Mouse (Mus musculus) cerebral cortex, adult 2 months (tissue): ENCODE results near the gene Hopx.

Source experiments
- WGBS: fragments of 180-500 bp; shearing (Covaris S2); methylation state at CpG from one replicate; pipeline ENCODE4 v1.1.7; 2018; 5-methylcytosine and 5-hydroxymethylcytosine counted together

The Hopx gene

DNA sequence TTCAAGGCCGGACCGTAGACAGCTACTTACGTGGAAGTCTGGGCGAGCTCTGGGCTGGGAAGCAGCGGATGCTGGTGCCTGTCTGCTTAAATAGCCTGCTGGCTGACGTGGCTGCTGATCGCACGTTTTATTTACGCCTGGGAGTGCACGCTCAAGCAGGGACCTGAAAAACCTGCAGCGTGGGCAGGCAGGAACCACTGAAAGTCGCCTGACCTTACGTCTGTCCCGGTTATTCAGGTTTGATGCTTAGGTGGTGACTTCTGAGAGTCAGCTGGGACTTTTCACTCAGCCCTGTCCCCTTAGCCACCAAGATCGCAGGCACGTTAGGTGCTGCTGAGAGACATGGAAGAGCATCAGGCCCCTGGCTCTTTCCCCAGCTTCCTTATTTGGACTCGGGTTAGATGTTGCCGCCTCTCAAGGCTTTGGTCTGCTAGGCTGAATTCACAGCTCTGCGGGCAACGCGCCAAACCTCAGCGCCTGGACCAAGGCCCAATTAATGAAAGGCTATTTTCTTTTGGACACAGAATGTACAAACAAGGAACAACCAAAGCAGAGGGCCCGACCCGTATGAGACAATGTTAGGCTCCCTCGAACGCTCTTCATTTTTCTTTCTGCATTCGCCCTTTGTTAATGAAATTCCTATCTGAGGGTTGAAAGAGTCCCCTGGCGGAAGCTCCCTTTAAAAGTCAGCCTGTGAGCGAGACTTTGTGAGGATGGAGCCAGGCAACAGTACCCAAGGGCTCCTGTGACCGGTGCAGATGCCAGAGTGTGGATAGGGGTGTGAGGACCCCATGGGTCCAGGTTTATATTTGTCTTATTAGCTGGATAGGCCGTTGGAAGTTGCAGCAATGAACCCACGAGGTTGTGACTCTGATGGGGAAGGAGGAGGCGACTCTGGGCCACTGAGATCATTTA, at the start of gene Hopx:
TSS of gene Hopx (minus strand) at position 305 of the 915 bp plus-strand sequence.
- 38% methylated on average over 33 of the region's 33 CpGs for WGBS

DNA sequence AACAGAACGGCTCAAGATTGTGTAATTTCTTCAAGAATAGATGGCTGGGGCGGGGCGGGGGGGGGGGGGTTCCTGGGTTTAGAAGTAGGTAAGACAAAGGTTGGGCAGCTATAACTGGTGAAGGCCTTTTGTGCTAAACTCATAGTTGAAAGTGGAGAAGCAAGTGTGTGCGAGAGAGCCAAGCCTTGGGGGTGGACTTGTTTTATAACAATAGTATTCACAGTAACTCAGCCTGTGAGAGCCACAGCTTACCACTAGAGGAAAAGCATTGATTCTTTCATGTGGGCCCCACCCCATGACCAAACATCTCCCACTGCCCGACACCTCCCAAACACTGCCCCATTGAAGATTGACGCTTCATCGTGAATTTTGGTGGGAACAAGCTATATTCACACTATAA, 48.7 kb upstream of the Hopx start:
- 80% methylated on average over 7 of the region's 7 CpGs for WGBS

DNA sequence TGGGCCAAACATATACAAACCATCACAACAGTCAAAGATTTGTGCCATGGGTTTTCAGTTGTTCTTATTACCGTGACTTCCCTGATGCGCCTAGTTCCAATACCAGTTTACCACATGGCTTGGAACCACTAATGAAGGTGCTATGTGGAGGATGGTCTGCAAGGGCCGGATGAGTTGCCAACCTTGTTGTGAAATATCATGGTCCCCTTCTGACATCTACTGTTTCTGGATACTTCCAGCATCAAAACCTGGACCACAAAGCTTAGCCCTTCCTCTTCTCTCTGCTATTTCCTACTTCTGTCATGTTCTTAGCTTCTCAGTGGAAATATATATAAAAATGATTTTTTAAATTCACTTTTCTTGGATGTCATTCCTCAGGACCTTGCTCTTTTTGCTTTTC, 47.6 kb upstream of the Hopx start:
- WGBS, result 94% methylated on average over 3 of the region's 3 CpGs

DNA sequence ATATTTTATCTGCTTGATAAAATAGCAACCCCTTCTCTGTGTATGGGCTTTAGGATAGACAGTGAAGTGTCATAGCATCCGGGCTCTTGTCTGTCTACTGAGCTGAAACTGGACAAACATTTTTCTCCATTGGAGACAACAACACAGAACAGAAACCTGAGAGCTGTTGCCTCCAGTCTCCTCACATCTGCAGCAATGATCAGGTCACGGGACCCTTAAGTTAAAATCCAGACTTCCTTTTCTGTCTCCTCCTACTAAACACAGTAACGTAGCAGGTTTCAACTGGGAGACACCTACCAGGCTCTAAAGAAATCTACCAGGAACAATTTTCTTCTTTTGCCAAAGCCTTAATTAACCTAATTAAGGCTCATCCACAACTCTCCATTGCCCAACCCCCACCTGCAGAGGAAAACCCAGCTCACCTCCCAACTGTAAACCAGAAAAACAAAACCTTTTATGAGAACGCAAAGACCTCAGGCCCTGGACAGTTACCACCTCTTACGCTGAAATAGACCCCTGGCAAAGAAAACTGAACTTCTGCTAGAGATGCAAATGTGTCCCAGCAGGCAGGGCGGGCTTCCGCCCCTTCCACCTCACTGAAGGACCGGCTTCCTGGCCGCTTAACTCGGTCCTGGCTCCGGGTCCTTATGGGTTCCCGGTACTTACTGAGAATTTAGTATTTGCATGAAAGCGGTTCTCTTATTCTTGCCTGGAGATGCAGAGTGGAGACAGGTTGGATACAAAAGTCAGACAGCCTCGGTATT, 43.0 kb upstream of the Hopx start:
- 59% methylated on average over 14 of the region's 14 CpGs for WGBS

DNA sequence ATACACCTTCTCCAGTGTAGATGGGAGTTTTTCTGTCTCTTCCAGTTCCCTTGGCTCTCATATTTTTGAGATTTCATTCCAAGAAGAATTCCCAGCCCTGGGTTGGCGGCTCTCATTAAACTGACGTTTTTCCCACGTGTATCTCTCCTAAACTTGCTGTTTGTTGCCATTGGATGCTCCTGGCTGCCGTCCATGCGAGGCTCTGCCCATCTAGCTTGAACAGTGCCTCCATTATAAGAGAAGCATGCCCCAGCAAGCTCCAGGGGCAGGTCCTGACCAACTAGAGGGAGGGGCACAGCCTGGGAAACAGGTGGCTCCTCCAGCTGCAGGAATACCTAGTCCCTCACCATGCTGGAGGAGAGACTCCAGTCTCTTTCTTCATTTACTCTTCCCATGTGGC, 42.0 kb upstream of the Hopx start:
- WGBS, result 42% methylated on average over 5 of the region's 5 CpGs

DNA sequence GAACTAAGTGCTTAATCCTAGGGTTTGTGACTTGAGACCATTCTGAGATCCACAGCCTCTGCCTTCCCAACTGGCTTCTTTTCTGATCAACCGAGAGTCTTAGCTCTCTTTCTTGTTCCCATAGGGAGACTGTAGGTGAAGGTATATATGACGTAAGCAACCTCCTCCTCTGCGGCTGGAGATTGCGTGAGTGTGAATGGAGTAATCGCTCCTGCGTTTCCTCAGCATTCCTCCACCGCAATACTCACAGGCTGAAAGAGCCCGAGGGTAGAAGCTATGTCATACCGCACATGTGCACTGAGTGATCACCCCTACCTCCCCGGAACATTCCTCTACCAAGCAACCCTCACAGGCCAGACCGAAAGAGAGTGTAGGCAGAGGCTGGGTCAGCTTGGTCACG, 40.6 kb upstream of the Hopx start:
- 95% methylated on average over 12 of the region's 12 CpGs for WGBS

DNA sequence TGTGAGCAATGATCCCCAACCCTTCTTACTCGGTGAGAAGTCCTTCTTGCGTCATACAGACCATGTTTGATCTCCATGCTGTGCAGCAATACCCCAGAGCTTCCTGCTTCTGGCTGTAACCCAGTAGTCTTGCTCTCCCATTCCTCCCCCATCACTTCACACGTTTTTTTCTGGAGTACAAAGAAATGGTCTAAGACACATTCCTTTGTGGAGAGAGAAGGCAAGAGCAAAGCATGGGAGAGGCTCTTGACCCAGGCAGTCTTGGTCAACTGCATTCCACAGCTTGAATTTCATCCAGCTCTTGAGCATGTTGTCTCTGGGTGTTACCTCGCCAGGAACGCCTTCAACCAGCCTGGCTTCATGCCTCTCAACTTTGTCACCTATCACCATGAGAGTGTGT, 39.9 kb upstream of the Hopx start:
- WGBS, result 69% methylated on average over 5 of the region's 5 CpGs

DNA sequence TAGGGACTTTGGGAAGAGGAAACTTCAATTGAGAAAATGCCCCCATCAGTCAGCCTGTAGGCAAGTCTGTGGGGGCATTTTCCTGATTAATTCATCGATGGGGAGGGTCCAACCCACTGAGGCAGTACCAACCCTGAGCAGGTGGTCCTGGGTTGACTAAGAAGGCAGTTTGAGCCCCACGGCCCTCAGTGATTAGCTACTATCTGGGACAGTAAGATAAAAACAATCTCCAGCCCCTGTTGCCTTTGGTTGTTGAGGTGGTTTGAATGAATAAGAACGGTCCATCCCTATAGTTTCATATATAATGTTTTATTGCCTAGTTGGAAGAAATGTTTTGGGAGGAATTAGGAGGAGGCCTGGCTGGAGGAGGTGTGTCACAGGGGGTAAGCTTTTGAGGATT, 36.8 kb upstream of the Hopx start:
- 88% methylated on average over 3 of the region's 3 CpGs for WGBS

DNA sequence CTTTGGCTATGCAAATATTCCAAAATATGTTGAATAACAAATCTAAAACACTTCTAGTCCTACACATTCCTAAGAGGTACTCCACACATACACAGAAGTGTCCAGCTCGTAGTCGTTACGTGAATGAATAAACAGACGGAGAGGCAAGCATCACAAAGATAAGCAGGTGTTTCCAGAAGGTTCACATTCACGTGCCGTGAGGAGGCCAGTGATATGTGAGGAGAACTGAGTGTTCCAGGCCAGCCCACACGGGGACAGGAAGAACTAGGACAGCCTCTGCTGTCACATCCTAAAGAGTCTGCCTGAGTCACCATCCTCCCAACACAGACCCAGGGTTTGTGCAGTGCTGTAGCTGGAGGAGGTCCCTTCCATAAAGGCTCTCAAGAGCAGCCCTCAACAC, 36.2 kb upstream of the Hopx start:
- WGBS, result 58% methylated on average over 7 of the region's 7 CpGs

DNA sequence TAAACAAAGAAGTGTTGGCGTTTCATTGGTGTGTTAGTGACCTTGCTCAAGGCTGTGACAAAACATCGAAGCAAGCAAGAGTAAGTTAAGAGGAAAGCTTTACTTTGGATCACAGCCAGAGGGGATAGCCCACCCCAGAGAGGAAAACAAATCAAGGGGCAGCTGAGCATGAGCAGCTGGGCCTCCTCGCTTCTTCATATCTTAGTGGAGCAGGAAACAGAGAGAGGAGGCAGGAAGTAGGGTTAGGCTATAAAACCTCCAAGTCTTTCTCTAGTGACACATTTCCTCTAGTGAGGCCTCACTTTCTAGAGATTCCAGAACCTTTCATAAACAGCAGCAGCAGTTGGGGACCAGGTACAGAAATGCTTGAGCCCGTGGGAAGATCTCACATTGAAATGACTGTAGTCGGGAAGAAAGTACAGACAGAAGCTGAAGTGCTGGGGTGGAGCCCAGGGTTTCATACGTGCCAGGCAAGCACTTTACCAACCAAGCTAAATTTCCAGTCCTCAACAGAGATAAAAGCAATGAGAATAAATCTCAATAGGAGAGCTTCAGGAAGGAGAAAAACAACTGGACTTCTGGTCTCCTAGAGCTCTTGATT, 33.2 kb upstream of the Hopx start:
- 58% methylated on average over 6 of the region's 6 CpGs for WGBS

DNA sequence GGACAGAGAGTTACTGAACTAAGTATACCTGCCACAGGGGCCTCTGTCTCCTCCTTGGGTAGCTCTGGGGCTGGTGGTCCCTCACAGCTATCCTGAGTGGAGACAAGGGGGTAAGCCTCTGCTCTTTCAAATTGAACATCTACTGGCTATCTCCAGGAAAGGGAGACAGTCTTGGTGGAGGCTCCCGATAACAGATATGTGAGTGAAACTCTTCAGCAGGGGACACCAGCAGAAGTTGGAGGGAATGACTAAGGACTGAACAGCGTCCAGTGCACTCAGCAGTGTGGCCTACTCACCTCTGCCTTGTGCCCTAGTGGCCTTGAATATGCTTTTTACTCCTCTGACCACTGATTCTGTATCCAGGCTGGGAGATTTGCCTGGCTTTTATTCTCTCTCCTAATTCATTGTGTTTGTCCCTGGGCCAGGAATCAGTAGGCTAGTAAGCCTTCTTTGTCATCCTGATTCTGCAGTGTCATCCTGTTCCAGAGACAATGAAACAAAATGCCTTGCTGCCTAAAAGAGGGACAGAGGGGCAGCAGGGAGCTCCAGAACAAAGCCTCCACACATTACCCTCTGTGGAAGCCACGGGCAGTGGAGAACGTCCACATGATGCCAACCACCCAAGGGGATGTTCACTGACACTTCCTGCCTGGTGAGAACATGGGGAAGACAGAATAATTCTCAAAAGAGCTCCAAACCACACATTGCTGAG, 31.7 kb upstream of the Hopx start:
- 64% methylated on average over 4 of the region's 4 CpGs for whole genome bisulfite sequencing

DNA sequence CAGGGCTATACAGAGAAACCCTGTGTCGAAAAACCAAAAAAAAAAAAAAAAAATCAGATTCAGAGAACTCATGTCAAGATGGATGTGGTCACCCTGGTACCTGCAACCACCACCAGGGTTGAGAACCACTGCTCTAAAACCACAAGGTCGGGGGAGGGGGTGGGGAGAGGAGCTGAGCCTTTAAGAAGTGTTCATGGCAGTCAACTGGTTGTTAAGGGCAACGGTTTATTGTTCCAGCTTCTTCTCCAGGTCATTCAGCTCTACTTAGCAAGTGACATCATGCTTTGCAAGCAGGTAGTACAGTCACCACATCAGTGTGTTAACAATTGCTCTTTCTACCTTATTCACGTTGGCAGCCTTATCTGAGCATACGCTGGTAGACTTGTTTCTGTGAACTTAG, 29.7 kb upstream of the Hopx start:
- 68% methylated on average over 5 of the region's 5 CpGs for WGBS

DNA sequence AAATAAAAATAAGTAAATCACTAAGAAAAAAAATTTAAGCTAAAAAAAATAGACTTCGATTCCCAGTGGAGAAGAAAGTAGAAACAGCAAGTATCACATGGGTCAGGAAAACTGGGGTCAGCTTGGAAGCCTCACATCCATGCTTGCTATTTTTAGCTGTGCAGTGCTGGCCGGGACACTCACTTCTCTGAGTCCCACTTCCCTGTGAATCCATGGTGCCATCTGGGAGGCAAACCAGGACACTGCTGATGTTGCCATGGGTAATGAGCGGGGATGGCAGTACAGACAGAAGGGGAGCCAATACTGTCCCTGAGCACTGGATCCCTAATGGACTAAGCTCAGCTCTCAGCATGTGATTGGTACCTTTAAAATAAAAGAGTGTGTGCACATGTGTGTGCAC, 28.2 kb upstream of the Hopx start:
- 55% methylated on average over 3 of the region's 3 CpGs for WGBS

DNA sequence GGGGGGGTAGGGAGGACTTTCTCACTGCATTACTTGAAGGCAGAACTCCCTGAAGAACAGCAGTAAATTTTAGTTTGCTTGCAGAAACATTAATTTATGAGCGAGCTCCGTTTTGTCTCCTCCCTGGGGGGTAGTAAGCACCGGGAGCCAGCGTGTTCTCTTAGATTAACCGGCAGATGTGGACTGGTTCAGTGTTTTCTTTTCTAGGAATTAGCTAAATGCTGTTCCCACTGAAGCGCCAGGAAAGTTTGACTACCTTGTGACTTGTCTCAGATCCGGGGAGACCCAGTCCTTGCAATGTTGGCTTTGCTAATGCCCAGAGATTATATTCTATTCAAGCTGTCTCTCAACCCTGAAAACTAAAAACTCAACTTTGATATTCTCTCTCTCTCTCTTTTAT, 26.4 kb upstream of the Hopx start:
- WGBS, result 79% methylated on average over 7 of the region's 7 CpGs

DNA sequence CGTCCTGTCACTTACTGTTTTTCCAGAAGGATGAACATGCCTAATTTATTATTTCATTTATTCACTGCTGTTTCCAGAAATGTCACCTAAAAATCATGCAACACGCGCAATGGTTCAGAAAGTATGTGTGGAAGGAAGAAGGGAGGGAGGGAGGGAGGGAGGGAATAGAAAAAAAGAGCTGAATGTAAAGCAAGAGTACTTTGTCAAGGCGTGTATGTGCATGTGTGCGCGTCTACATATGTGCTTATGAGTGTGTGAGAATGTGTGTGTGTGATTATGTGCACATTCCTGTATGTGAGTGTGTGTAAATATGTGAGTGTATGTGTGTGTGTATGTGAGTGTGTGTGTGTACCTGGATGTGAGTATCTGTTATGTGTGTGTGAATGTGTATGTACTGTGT, 25.9 kb upstream of the Hopx start:
- 95% methylated on average over 6 of the region's 6 CpGs for WGBS

DNA sequence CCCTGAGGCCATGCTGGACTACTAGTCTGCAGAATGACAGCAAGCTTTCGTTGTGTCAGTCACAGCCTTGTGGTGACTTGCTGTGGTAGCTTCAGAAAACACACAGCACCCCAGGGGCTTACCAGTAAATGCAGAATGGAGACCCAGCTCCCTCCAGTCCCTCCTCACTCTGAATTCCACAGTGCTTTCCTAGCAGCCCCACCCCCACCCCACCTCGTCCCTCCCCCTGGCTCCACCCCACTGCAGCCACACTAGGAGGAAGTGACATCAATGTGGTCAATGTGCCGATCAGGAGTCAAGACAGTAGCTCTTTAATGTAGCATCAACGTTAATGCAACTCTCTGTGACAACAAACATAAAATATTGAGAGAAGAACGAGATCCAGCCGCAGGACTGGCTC, 25.2 kb upstream of the Hopx start:
- WGBS, result 65% methylated on average over 6 of the region's 6 CpGs

DNA sequence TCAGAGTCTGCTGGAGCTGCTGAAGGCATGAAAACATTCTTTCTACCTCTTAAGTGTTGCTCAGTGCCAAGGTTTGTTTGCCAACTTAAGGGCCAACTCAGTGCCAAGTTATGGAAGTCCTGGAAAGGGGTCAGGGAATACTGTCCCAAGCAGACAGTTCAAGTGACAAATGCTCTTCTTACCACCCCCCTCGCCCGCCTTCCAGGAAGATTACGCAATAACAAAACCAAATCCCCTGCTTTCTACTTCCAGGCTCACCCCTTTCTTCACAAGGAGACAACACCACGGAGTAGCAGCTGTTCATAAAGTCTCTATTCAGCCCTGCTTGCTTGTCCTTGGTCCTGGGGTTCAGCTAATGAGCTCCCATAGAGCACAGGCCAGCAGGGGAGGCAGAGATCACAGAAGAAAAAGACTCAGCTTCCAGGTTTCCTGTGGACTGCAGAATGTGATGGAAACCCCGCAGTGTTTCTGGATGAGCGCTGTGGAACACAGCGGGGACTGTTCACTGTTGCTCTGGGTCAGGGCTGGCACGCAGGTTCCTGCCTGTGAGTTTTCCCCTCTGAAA, 22.9 kb upstream of the Hopx start:
- 56% methylated on average over 8 of the region's 8 CpGs for WGBS

DNA sequence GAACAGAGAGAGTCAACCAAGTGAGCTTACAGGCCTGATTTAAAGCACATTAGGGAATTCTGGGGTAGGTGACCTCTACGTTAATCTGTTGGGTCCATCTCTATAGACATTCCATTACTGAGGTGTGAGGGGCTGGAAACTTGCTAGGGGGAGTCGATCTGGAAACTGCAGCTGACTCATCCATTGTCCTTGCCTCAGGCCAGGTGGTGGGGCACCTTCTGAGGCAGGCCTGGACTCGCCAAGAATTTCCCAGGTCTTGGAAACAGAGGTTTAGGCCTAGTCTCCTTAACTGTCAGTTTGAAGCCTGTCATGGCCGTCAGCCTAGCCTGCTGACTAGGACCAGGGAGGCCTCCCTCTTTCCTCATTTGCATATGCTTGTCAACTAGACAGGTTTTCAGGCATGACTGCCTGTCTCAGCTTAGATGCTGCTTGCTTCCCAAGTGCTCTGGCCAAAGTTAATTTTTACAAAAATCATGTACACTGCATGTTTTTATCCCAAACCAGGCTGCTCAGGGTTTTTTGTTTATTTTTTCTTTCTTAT, 21.8 kb upstream of the Hopx start:
- WGBS, result 86% methylated on average over 4 of the region's 4 CpGs

DNA sequence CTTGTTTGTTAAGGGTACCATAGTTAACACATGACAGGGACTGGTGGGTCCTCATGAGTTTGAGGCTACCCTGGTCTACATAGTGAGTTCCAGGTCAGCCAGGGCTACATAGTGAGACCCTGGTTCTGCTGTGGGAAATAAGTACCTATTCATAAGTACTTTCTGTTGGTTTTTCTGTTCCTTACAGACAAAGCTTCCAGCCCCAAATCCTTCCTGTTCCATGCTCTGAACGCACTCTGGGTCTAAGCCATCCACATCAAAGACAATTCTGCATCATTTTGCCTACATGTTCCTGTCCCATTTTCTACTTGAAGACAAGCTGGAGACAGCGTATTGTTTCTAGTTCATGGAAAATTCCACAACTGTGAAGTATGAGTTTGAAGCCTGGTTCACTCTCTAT, 20.0 kb upstream of the Hopx start:
- 93% methylated on average over 2 of the region's 2 CpGs for WGBS

DNA sequence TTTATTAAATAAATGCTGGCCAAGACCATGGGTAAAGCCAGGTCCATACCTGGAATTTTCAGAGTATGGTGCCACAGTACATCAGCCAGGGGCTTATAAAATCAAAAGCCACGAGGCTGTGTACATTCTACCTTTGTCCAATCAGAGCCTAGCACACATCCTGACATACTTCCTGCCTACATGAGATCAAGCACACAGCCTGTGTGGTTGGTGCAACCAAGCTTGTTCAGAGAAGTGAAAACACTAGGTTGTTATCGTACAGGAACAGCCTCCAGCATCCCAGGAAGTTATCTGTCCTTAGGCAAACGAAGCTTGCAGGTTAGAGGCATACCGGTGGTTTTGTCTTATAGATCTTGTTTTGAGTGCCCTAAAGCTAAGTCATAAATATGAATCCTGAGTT, 19.5 kb upstream of the Hopx start:
- 80% methylated on average over 4 of the region's 4 CpGs for WGBS

DNA sequence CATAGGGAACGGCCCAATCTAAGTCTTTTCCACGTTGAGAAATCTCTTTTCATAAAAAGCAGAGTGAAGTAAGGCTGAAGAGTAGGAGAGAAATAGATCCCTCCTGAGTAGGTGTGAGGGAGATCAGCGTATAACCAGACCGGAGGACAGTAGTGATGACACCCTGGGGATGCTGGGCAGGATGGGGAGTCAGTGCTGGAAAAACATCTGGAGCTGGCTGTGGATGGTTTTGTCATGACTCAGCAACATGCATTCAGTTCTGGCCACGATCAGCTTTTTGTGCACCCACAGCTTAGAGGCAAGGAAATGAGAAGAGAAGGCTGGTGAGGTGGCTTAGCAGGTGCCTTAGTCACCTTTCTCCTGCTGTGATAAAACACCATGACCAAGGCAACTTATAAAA, 19.0 kb upstream of the Hopx start:
- 57% methylated on average over 5 of the region's 5 CpGs for WGBS
